Mouse (Mus musculus): ENCODE measurements around the gene Cyp26b1.

- TF ChIP-seq EP300 (optimal IDR thresholded peaks at IDR 0.05) (no peak), CTCF (IDR thresholded peaks at IDR 0.05; ENCODE audit: low read depth) (no peak)
Observed at GRCm38 (mm10) chr6:84598725-84599124, 5.0 kb upstream of the Cyp26b1 start.
